Mouse (Mus musculus): Measurements from ENCODE around the gene Esrrb. TPM values are rescaled to one million over a fixed set of nuclear protein-coding genes. Genes with fewer than 3 reads are reported as not detected.

The Esrrb gene
- polyA plus RNA-seq, 1 experiment from 2014 or later: 0.94 TPM

DNA sequence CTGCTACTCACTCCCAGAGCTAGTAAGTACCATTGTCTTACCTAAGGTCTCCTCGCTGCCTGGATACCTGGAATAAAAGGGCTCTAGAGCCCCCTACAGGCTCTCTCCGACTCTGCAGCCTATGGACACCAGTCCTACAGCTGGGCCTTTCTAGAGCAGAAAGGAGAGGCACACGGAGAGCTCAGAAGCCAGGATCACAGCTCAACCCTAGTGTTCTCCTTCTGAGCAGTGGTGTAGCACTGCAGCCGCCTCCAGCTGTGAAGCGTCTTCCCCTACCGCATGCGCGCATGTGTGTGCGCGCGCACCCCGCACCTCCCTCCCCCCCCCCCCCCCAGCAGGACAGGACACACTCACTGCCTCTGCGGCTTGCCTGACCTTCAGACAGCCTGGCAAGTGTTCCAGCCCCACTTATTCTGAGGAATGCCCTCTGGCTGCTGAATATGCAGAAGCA is 72.5 kb downstream of the Esrrb start:
- Histone ChIP-seq H3K9me3 (ENCODE audit: control insufficient read depth, low read length) (no peaks in the 10 kb centered on the region), H3K4me1 (ENCODE audit: control insufficient read depth, insufficient read depth, low read length) (no peaks in the 10 kb centered on the region), H3K27ac (ENCODE audit: low read depth, low read length) (no peak overlapping the region), H3K4me2 (ENCODE audit: low read depth) (peak overlapping the region; percentile 31), H3K9ac (ENCODE audit: low read length) (peak overlapping the region; percentile 39; the same call in 1 of the 2 replicates), H3K36me3 (ENCODE audit: control insufficient read depth, insufficient read depth, low read length) (no peaks in the 10 kb centered on the region), H3K4me3 (ENCODE audit: low read depth, low read length) (no peak overlapping the region), H3K27me3 (ENCODE audit: control insufficient read depth, insufficient read depth, low read length) (no peaks in the 10 kb centered on the region)
- ATAC-seq (ENCODE audit: insufficient read depth, low FRiP score, low TSS enrichment) (peak; percentile 83), DNase-seq (ENCODE audit: low spot score) (peak; percentile 84)
- 1% methylated on average over 11 of the region's 13 CpGs for WGBS

DNA sequence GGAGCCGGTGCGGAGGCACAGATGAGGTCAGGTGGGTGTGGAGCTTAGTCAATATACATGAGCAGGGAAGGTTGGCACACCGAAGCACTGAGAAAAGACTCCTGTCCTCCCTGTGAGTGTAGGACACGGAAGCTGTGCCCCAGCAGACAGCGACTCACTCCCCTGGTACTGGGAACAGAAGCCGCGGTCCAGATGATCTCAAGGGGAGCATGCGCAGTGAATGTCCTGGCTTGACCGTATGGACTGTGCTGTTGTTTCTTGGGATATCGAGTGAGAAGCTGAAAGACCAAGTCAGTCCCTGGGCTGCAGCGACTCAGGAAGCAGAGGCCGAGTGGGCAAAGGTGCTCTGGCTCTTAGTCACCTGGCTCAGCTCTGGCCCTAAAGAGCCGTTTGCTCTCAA is 74.7 kb downstream of the Esrrb start:
- Histone ChIP-seq H3K27ac (ENCODE audit: low read depth, low read length) (no peak overlapping the region), H3K27me3 (ENCODE audit: control insufficient read depth, insufficient read depth, low read length) (no peaks in the 10 kb centered on the region), H3K4me1 (ENCODE audit: control insufficient read depth, insufficient read depth, low read length) (no peaks in the 10 kb centered on the region), H3K9ac (ENCODE audit: low read length) (no peak overlapping the region), H3K36me3 (ENCODE audit: control insufficient read depth, insufficient read depth, low read length) (no peaks in the 10 kb centered on the region), H3K4me3 (ENCODE audit: low read depth, low read length) (no peak overlapping the region), H3K4me2 (ENCODE audit: low read depth) (no peak overlapping the region), H3K9me3 (ENCODE audit: control insufficient read depth, low read length) (no peaks in the 10 kb centered on the region)
- DNase-seq (ENCODE audit: low spot score): no peak
- 87% methylated on average over 13 of the region's 13 CpGs for WGBS
- ATAC-seq (ENCODE audit: insufficient read depth, low FRiP score, low TSS enrichment): no peak

DNA sequence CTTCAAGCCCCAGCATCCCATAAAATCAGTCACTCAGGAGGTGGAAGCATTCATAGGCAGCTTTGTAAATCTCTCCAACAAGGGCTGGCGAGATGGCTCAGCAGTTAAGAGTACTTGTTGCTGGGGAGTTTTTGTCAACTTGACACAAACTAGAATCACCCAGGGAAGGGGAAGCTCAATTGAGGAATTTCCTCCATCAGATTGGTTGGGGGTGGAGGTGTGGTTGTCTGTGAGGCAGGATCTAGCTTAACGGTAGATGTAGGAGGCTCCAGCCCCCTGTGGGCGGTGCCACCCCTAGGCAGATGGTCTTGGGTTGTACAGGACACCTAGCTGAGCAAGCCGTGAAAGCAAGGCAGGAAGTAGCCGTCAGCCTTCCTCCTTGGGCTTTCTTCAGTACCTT is 89.9 kb downstream of the Esrrb start:
- no peaks in the 10 kb centered on the region for H3K9me3 ChIP-seq (ENCODE audit: control insufficient read depth, low read length)
- DNase-seq (ENCODE audit: low spot score) (no peak), ATAC-seq (ENCODE audit: insufficient read depth, low FRiP score, low TSS enrichment) (no peak)
- H3K27ac ChIP-seq (ENCODE audit: low read depth, low read length): no peak overlapping the region
- no peaks in the 10 kb centered on the region for H3K4me1 ChIP-seq (ENCODE audit: control insufficient read depth, insufficient read depth, low read length)
- no peak overlapping the region for H3K4me3 ChIP-seq (ENCODE audit: low read depth, low read length)
- 92% methylated on average over 5 of the region's 5 CpGs for WGBS
- no peaks in the 10 kb centered on the region for H3K27me3 ChIP-seq (ENCODE audit: control insufficient read depth, insufficient read depth, low read length)
- H3K4me2 ChIP-seq (ENCODE audit: low read depth): no peak overlapping the region
- no peaks in the 10 kb centered on the region for H3K36me3 ChIP-seq (ENCODE audit: control insufficient read depth, insufficient read depth, low read length)
- no peak overlapping the region for H3K9ac ChIP-seq (ENCODE audit: low read length)

DNA sequence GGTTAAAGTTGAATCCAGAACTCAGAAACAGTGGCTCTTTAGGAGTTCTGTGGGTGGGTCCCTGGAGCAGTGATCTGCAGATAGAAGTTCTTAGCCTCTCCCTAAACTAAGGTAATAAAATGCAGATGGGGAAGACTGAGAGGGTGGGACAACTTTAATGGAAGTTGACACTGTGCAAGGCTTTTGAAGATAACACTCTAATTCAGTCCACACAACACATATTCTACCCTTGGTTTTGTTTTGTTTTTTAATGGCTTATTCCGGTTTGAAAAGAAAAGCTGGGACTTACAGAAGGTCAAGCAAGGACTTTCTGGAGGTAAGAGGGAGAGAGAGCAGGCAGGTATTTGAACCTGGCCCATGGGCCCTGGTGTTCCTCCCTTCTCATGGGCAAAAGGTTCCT is 94.1 kb downstream of the Esrrb start:
- Histone ChIP-seq H3K27me3 (ENCODE audit: control insufficient read depth, insufficient read depth, low read length) (no peaks in the 10 kb centered on the region), H3K9ac (ENCODE audit: low read length) (no peak overlapping the region), H3K4me1 (ENCODE audit: control insufficient read depth, insufficient read depth, low read length) (no peaks in the 10 kb centered on the region), H3K9me3 (ENCODE audit: control insufficient read depth, low read length) (no peaks in the 10 kb centered on the region), H3K4me3 (ENCODE audit: low read depth, low read length) (no peak overlapping the region), H3K36me3 (ENCODE audit: control insufficient read depth, insufficient read depth, low read length) (no peaks in the 10 kb centered on the region), H3K4me2 (ENCODE audit: low read depth) (no peak overlapping the region), H3K27ac (ENCODE audit: low read depth, low read length) (no peak overlapping the region)
- ATAC-seq (ENCODE audit: insufficient read depth, low FRiP score, low TSS enrichment) (no peak), DNase-seq (ENCODE audit: low spot score) (no peak)
- 63% methylated on average over 1 of the region's 1 CpGs for WGBS

DNA sequence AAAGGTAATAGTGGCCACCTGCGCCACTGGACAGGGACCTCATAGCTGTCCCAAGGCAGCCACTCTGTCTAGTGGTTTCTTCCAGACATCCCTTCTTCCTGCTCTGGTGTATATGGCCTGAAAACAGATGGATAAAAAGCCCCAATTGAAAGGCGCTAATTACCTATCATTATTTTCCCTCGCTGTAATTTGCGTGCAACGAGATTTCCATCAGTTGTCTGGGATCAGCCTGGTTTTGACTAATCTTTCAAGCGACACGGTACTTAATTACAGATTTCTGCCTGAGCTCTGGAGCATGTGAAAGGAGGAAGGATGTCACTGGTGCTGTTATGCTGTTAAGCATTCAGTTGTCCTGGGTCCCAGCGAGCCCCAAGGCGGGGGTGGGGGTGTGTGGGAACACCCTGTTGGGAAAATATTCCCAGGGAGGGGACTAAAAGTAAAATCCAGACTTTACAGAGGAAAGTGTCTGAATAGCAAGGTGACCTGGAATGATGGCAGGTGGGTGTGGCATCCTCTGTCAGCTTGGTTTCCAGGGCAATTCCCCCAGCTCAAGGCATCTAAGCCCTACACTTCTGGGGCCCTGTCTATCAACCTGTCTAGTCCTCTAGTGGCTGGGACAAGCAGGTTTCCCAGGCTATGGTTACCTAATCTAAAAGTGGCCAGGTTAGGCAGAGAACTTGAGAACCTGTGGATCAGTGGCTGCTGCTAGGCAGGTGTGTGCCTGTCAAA is 102.0 kb downstream of the Esrrb start:
- WGBS: 70% methylated on average over 9 of the region's 9 CpGs

DNA sequence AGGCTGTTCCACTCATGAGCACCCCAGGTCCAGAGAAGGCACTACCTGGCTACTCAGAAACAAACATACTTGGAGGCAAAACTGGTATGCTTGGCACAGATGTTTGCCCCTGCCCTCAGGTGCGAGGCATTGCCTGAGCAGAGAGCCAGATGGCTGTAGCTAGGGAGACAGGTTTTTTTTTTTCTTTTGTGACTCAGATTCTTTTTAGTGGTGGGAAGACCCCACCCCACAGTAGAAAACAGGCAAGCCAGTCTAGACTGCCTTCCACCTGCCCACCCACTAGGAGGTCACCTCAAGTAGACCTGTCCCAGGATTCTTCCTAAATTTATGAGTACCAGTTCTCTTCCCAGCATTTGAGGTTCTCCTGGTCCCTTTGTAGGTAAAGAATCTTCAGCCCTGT is 103.5 kb downstream of the Esrrb start:
- ATAC-seq (ENCODE audit: insufficient read depth, low FRiP score, low TSS enrichment): no peak
- Histone ChIP-seq H3K9me3 (ENCODE audit: control insufficient read depth, low read length) (no peaks in the 10 kb centered on the region), H3K27ac (ENCODE audit: low read depth, low read length) (no peak overlapping the region), H3K36me3 (ENCODE audit: control insufficient read depth, insufficient read depth, low read length) (no peaks in the 10 kb centered on the region), H3K9ac (ENCODE audit: low read length) (no peak overlapping the region), H3K4me3 (ENCODE audit: low read depth, low read length) (no peak overlapping the region), H3K4me2 (ENCODE audit: low read depth) (no peak overlapping the region), H3K27me3 (ENCODE audit: control insufficient read depth, insufficient read depth, low read length) (no peaks in the 10 kb centered on the region), H3K4me1 (ENCODE audit: control insufficient read depth, insufficient read depth, low read length) (no peaks in the 10 kb centered on the region)
- WGBS: 83% methylated on average over 1 of the region's 1 CpGs
- no peak for DNase-seq (ENCODE audit: low spot score)

More for the DNA sequence above, 102.0 kb downstream of the Esrrb start:
- Histone ChIP-seq H3K4me2 (ENCODE audit: low read depth) (no peak overlapping the region), H3K9ac (ENCODE audit: low read length) (no peak overlapping the region), H3K9me3 (ENCODE audit: control insufficient read depth, low read length) (no peaks in the 10 kb centered on the region), H3K4me3 (ENCODE audit: low read depth, low read length) (no peak overlapping the region), H3K4me1 (ENCODE audit: control insufficient read depth, insufficient read depth, low read length) (no peaks in the 10 kb centered on the region), H3K27ac (ENCODE audit: low read depth, low read length) (no peak overlapping the region), H3K27me3 (ENCODE audit: control insufficient read depth, insufficient read depth, low read length) (no peaks in the 10 kb centered on the region), H3K36me3 (ENCODE audit: control insufficient read depth, insufficient read depth, low read length) (no peaks in the 10 kb centered on the region)
- ATAC-seq (ENCODE audit: insufficient read depth, low FRiP score, low TSS enrichment) (no peak), DNase-seq (ENCODE audit: low spot score) (no peak)

DNA sequence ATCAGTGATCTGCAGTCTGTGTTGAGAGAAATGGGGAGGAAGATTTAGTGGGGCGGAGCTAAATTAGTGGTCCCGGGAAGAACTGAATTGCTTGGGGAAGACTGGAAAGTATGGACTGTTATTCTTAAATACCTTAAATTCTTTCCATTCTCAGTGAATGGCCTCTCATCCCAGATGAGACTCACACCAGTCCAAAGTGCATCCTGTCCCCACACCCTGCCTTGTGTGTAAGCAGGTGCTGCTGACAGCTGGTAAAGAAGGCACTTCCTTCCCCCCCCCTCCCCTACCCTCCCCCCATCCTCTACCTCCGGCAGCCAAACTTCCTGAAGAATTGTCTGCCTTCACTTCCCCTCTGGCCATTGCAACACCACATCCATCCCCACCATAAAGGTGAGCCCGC is 105.3 kb downstream of the Esrrb start:
- Histone ChIP-seq H3K27ac (ENCODE audit: low read depth, low read length) (no peak overlapping the region), H3K4me2 (ENCODE audit: low read depth) (no peak overlapping the region), H3K4me3 (ENCODE audit: low read depth, low read length) (no peak overlapping the region), H3K27me3 (ENCODE audit: control insufficient read depth, insufficient read depth, low read length) (no peaks in the 10 kb centered on the region), H3K9me3 (ENCODE audit: control insufficient read depth, low read length) (no peaks in the 10 kb centered on the region), H3K36me3 (ENCODE audit: control insufficient read depth, insufficient read depth, low read length) (no peaks in the 10 kb centered on the region), H3K4me1 (ENCODE audit: control insufficient read depth, insufficient read depth, low read length) (no peaks in the 10 kb centered on the region), H3K9ac (ENCODE audit: low read length) (no peak overlapping the region)
- 62% methylated on average over 4 of the region's 4 CpGs for WGBS
- ATAC-seq (ENCODE audit: insufficient read depth, low FRiP score, low TSS enrichment) (no peak), DNase-seq (ENCODE audit: low spot score) (no peak)

DNA sequence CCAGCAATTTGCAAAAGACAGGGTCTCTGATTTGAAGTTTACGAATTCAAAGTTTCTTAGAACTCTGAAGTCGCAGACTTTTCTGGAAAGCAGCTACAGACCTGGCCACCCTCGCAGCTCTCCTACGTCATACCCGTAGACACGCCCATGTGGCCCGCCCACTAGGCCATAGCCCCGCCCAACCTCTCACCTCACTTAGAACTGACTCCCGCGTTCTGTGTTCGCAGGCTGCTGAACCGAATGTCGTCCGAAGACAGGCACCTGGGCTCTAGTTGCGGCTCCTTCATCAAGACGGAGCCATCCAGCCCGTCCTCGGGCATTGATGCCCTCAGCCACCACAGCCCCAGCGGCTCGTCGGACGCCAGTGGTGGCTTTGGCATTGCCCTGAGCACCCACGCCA is 109.0 kb downstream of the Esrrb start:
- Histone ChIP-seq H3K4me2 (ENCODE audit: low read depth) (no peak overlapping the region), H3K9ac (ENCODE audit: low read length) (no peak overlapping the region), H3K27me3 (ENCODE audit: control insufficient read depth, insufficient read depth, low read length) (no peaks in the 10 kb centered on the region), H3K9me3 (ENCODE audit: control insufficient read depth, low read length) (no peaks in the 10 kb centered on the region), H3K36me3 (ENCODE audit: control insufficient read depth, insufficient read depth, low read length) (no peaks in the 10 kb centered on the region), H3K4me3 (ENCODE audit: low read depth, low read length) (no peak overlapping the region), H3K4me1 (ENCODE audit: control insufficient read depth, insufficient read depth, low read length) (no peaks in the 10 kb centered on the region), H3K27ac (ENCODE audit: low read depth, low read length) (no peak overlapping the region)
- ATAC-seq (ENCODE audit: insufficient read depth, low FRiP score, low TSS enrichment): no peak
- WGBS: 54% methylated on average over 23 of the region's 23 CpGs
- no peak for DNase-seq (ENCODE audit: low spot score)

DNA sequence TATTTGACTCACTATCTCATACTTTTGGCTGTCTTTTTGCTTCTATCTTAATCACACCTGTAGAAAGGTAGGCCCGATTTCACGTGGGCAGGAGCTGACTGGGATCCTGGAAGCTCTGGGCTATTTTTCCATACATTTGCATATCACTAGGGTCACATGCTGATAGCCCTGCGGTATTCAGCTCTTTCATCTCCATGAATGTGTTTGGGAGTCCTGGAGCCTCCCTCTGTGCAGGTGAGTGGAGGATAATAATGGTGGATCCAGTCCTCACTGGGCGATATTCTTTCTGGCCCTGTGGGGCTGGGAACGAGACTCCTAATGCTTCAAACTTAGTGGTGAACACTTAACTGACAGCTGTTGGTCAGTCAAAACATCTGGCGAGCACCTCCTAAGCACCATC is 110.0 kb downstream of the Esrrb start:
- no peak for ATAC-seq (ENCODE audit: insufficient read depth, low FRiP score, low TSS enrichment)
- WGBS: 52% methylated on average over 6 of the region's 6 CpGs

More for the DNA sequence above, 110.0 kb downstream of the Esrrb start:
- no peak overlapping the region for H3K4me3 ChIP-seq (ENCODE audit: low read depth, low read length)
- no peak overlapping the region for H3K27ac ChIP-seq (ENCODE audit: low read depth, low read length)
- no peak overlapping the region for H3K9ac ChIP-seq (ENCODE audit: low read length)
- H3K4me2 ChIP-seq (ENCODE audit: low read depth): no peak overlapping the region
- no peaks in the 10 kb centered on the region for H3K9me3 ChIP-seq (ENCODE audit: control insufficient read depth, low read length)
- no peaks in the 10 kb centered on the region for H3K4me1 ChIP-seq (ENCODE audit: control insufficient read depth, insufficient read depth, low read length)
- no peak for DNase-seq (ENCODE audit: low spot score)
- H3K36me3 ChIP-seq (ENCODE audit: control insufficient read depth, insufficient read depth, low read length): no peaks in the 10 kb centered on the region
- H3K27me3 ChIP-seq (ENCODE audit: control insufficient read depth, insufficient read depth, low read length): no peaks in the 10 kb centered on the region
